Mouse (Mus musculus): ENCODE measurements around the gene Ctso. TPM values are rescaled to one million over a fixed set of nuclear protein-coding genes. Genes with fewer than 3 reads are reported as not detected.

Ctso gene
- polyA plus RNA-seq, 1 experiment = 2.0 TPM

GRCm38 (mm10) chr3:81990531-81990930 lies 58.1 kb downstream of the Ctso start:
- no peak overlapping the region for H3K27ac ChIP-seq (ENCODE audit: insufficient read depth, low read length)
- no peak overlapping the region for H3K9ac ChIP-seq (ENCODE audit: low read depth, poor library complexity, severe bottlenecking)
- H3K36me3 ChIP-seq (ENCODE audit: control insufficient read depth, insufficient read depth, low read length, poor library complexity, severe bottlenecking) = no peaks in the 10 kb centered on the region
- TF ChIP-seq POLR2A (IDR thresholded peaks at IDR 0.05; ENCODE audit: insufficient read depth, low read length) (no peak), EP300 (IDR thresholded peaks at IDR 0.05; ENCODE audit: insufficient read depth, low read depth, low read length) (no peak), CTCF (IDR thresholded peaks at IDR 0.05; ENCODE audit: low read depth, low read length) (no peak)
- H3K4me1 ChIP-seq (ENCODE audit: control insufficient read depth, insufficient read depth, low read length) = no peaks in the 10 kb centered on the region
- no peak overlapping the region for H3K4me3 ChIP-seq (ENCODE audit: low read depth, low read length)
- no peaks in the 10 kb centered on the region for H3K27me3 ChIP-seq (ENCODE audit: control insufficient read depth, insufficient read depth, low read length, poor library complexity, severe bottlenecking)
- H3K9me3 ChIP-seq (replicated peaks; ENCODE audit: control insufficient read depth, insufficient read depth, low read length, poor library complexity, severe bottlenecking) = no peaks in the 10 kb centered on the region

- no peak overlapping the region for H3K9ac ChIP-seq (ENCODE audit: low read depth, poor library complexity, severe bottlenecking)
- no peaks in the 10 kb centered on the region for H3K4me1 ChIP-seq (ENCODE audit: control insufficient read depth, insufficient read depth, low read length)
- no peaks in the 10 kb centered on the region for H3K36me3 ChIP-seq (ENCODE audit: control insufficient read depth, insufficient read depth, low read length, poor library complexity, severe bottlenecking)
- H3K27me3 ChIP-seq (ENCODE audit: control insufficient read depth, insufficient read depth, low read length, poor library complexity, severe bottlenecking) = no peaks in the 10 kb centered on the region
- no peak overlapping the region for H3K27ac ChIP-seq (ENCODE audit: insufficient read depth, low read length)
- no peaks in the 10 kb centered on the region for H3K9me3 ChIP-seq (replicated peaks; ENCODE audit: control insufficient read depth, insufficient read depth, low read length, poor library complexity, severe bottlenecking)
- H3K4me3 ChIP-seq (ENCODE audit: low read depth, low read length) = no peak overlapping the region
- TF ChIP-seq POLR2A (IDR thresholded peaks at IDR 0.05; ENCODE audit: insufficient read depth, low read length) (no peak), CTCF (IDR thresholded peaks at IDR 0.05; ENCODE audit: low read depth, low read length) (no peak)
These were observed 63.0 kb downstream of the Ctso start for GRCm38 (mm10) chr3:81995371-81995770.

DNA sequence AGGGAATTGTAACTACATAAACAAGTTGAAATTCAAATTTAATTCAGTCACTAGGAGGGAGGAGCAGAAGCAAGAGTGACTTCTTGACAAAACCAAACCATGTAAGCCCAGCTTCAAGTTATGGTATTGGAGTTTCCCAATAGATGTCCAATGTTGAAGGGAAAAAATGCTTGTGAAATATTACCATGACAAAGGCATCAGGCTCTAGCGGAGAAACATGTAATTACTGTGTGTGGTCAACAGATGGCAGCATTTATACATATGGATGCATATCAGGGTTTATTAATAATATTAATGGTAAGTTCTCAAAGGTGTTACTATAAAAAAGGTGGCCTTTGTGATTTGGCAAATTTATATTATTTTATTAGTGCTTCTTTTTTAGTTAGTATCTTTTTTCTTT lies 63.6 kb downstream of the Ctso start:
- no peak overlapping the region for H3K27ac ChIP-seq (ENCODE audit: insufficient read depth, low read length)
- no peak overlapping the region for H3K4me3 ChIP-seq (ENCODE audit: low read depth, low read length)
- no peak overlapping the region for H3K9ac ChIP-seq (ENCODE audit: low read depth, poor library complexity, severe bottlenecking)

More for the DNA sequence above, 63.6 kb downstream of the Ctso start:
- no peaks in the 10 kb centered on the region for H3K9me3 ChIP-seq (replicated peaks; ENCODE audit: control insufficient read depth, insufficient read depth, low read length, poor library complexity, severe bottlenecking)
- no peaks in the 10 kb centered on the region for H3K36me3 ChIP-seq (ENCODE audit: control insufficient read depth, insufficient read depth, low read length, poor library complexity, severe bottlenecking)
- TF ChIP-seq CTCF (IDR thresholded peaks at IDR 0.05; ENCODE audit: low read depth, low read length) = no peak
- no peak for TF ChIP-seq POLR2A (IDR thresholded peaks at IDR 0.05; ENCODE audit: insufficient read depth, low read length)
- no peak for TF ChIP-seq EP300 (IDR thresholded peaks at IDR 0.05; ENCODE audit: insufficient read depth, low read depth, low read length)
- no peaks in the 10 kb centered on the region for H3K4me1 ChIP-seq (ENCODE audit: control insufficient read depth, insufficient read depth, low read length)
- no peaks in the 10 kb centered on the region for H3K27me3 ChIP-seq (ENCODE audit: control insufficient read depth, insufficient read depth, low read length, poor library complexity, severe bottlenecking)

Other genes starting within 250 kb of the Ctso start
- not detected in 2 replicates for gene Tdo2, start 43.6 kb downstream of the Ctso start, polyA plus RNA-seq (2011; ENCODE audit: insufficient read depth, insufficient read length, low read depth, missing spikeins)
- not detected in 2 replicates for gene Asic5, start 49.7 kb downstream of the Ctso start, polyA plus RNA-seq (2011; ENCODE audit: insufficient read depth, insufficient read length, low read depth, missing spikeins)
- gene Gucy1b1, start 142.1 kb downstream of the Ctso start, polyA plus RNA-seq (2011; ENCODE audit: insufficient read depth, insufficient read length, low read depth, missing spikeins) = 0.37 and 0.76 TPM in 2 replicates
- 0.15 and 0.52 TPM in 2 replicates for gene Gucy1a1, start 213.2 kb downstream of the Ctso start, polyA plus RNA-seq (2011; ENCODE audit: insufficient read depth, insufficient read length, low read depth, missing spikeins)

Measured in ES-Bruce4 (cell line).